Mouse (Mus musculus): Measurements from ENCODE around the gene Slc22a18. TPM values are rescaled to one million over a fixed set of nuclear protein-coding genes. Genes with fewer than 3 reads are reported as not detected.

Gene Slc22a18
- polyA plus RNA-seq, 2 experiments = 7.2 to 9.4 TPM

DNA sequence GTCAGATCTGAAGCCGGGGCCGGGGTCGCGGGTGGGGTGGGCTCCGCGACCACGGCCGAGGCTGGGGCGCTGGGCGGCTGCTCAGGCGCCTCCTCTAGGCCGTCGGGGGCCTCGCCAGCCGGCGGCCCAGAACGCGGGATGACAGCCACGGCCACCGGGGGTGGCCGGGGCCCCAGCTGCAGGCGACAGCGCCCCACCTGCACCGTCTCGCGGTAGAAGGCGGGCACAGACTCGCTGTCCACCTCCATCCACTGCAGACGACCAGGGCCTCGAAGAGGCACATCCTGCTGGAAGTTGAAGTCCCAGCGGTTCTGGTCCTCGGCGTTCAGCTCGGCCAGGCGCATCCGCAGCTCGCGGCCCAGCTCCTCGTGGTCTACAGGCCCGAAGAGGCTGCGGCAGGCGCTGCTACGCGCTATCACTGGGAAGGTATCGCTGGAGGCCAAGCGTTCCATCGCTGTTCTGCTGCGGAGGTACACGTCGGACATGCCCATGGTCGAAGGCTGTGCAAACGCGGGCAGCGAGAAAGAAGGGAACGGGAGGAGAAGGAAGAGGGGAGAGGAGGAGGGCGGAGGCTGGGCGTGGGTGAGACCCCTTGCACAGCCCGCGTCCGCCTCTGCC is 13.2 kb upstream of the Slc22a18 start:
- TF ChIP-seq EP300 (IDR thresholded peaks at IDR 0.05; ENCODE audit: low read depth) = no peak
- no peak for TF ChIP-seq CTCF (IDR thresholded peaks at IDR 0.05; ENCODE audit: low read depth)
- WGBS (ENCODE audit: insufficient replicate concordance) = 35% methylated on average over 60 of the region's 60 CpGs
- Histone ChIP-seq H3K4me2 (ENCODE audit: low read depth) (peak overlapping the region; percentile 51), H3K9ac (replicated peaks) (no peak overlapping the region), H3K4me1 (replicated peaks; ENCODE audit: control insufficient read depth in 2 of 2, insufficient read depth in 2 of 2, low read length in 1 of 2) (0 out of 4 replicates have a peak, but pooled peaks cover 0 to 3% of the 10 kb centered on the region in 2 experiments), H3K36me3 (replicated peaks; ENCODE audit: control insufficient read depth, insufficient read depth, low read depth) (no peaks in the 10 kb centered on the region), H3K27me3 (ENCODE audit: control insufficient read depth, insufficient read depth, low read length) (peaks cover 27% of the 10 kb centered on the region), H3K27ac (no peak overlapping the region), H3K4me3 (ENCODE audit: insufficient read depth in 1 of 2, low read depth in 2 of 2, low read length in 2 of 2) (peak overlapping the region; percentile 26 to 41), H3K9me3 (ENCODE audit: control insufficient read depth, low read length) (peaks cover 14% of the 10 kb centered on the region)
- ATAC-seq (ENCODE audit: insufficient read depth) (peak; percentile 3; the same call in 1 of the 2 replicates), DNase-seq (ENCODE audit: low read depth in 3 of 3, low spot score in 3 of 3) (no peak)

GRCm38 (mm10) chr7:143460874-143461273 is 12.7 kb upstream of the Slc22a18 start, which contains the start of gene Cdkn1c:
Cdkn1c (minus strand) TSS chr7:143461050.
- WGBS (ENCODE audit: insufficient replicate concordance) = 19% methylated on average over 48 of the region's 48 CpGs

GRCm38 (mm10) chr7:143461294-143461870 is 12.2 kb upstream of the Slc22a18 start:
- Histone ChIP-seq H3K4me2 (ENCODE audit: low read depth) (peak overlapping the region; percentile 51), H3K9me3 (ENCODE audit: control insufficient read depth, low read length) (peaks cover 14% of the 10 kb centered on the region), H3K4me3 (ENCODE audit: insufficient read depth in 1 of 2, low read depth in 2 of 2, low read length in 2 of 2) (peak overlapping the region; percentile 3 to 41; a peak in 2 of 4 replicates), H3K9ac (replicated peaks) (no peak overlapping the region), H3K4me1 (replicated peaks; ENCODE audit: control insufficient read depth in 2 of 2, insufficient read depth in 2 of 2, low read length in 1 of 2) (0 out of 4 replicates have a peak, but pooled peaks cover 0 to 3% of the 10 kb centered on the region in 2 experiments), H3K27me3 (ENCODE audit: control insufficient read depth, insufficient read depth, low read length) (peaks cover 27% of the 10 kb centered on the region), H3K27ac (no peak overlapping the region), H3K36me3 (replicated peaks; ENCODE audit: control insufficient read depth, insufficient read depth, low read depth) (no peaks in the 10 kb centered on the region)
- WGBS (ENCODE audit: insufficient replicate concordance) = 38% methylated on average over 30 of the region's 32 CpGs
- no peak for DNase-seq (ENCODE audit: low read depth in 3 of 3, low spot score in 3 of 3)
- no peak for TF ChIP-seq CTCF (IDR thresholded peaks at IDR 0.05; ENCODE audit: low read depth)
- TF ChIP-seq EP300 (IDR thresholded peaks at IDR 0.05; ENCODE audit: low read depth) = no peak
- peak; percentile 38; the same call in 1 of the 2 replicates for ATAC-seq (ENCODE audit: insufficient read depth)

More at GRCm38 (mm10) chr7:143460874-143461273, 12.7 kb upstream of the Slc22a18 start, which contains the start of gene Cdkn1c:
- no peak within 1 kb of the TSS for H3K9ac ChIP-seq (replicated peaks)
- TF ChIP-seq EP300 (IDR thresholded peaks at IDR 0.05; ENCODE audit: low read depth) = no peak
- no peak for TF ChIP-seq CTCF (IDR thresholded peaks at IDR 0.05; ENCODE audit: low read depth)
- H3K4me1 ChIP-seq (replicated peaks; ENCODE audit: control insufficient read depth in 2 of 2, insufficient read depth in 2 of 2, low read length in 1 of 2) = 0 out of 4 replicates have a peak, but pooled peaks cover 0 to 3% of the 10 kb centered on the region in 2 experiments
- H3K27me3 ChIP-seq (ENCODE audit: control insufficient read depth, insufficient read depth, low read length) = peaks cover 27% of the 10 kb centered on the region
- H3K9me3 ChIP-seq (ENCODE audit: control insufficient read depth, low read length) = peaks cover 14% of the 10 kb centered on the region
- peak within 1 kb of the TSS; percentile 26 to 41 for H3K4me3 ChIP-seq (ENCODE audit: insufficient read depth in 1 of 2, low read depth in 2 of 2, low read length in 2 of 2)
- peak within 1 kb of the TSS; percentile 51 for H3K4me2 ChIP-seq (ENCODE audit: low read depth)
- no peak within 1 kb of the TSS for H3K27ac ChIP-seq
- DNase-seq (ENCODE audit: low read depth in 3 of 3, low spot score in 3 of 3) = peak; percentile 61 to 72 (median 65)
- ATAC-seq (ENCODE audit: insufficient read depth) = peak; percentile 89
- no peaks in the 10 kb centered on the region for H3K36me3 ChIP-seq (replicated peaks; ENCODE audit: control insufficient read depth, insufficient read depth, low read depth)

GRCm38 (mm10) chr7:143461920-143462319 is 11.6 kb upstream of the Slc22a18 start:
- TF ChIP-seq EP300 (IDR thresholded peaks at IDR 0.05; ENCODE audit: low read depth) = no peak
- no peak for TF ChIP-seq CTCF (IDR thresholded peaks at IDR 0.05; ENCODE audit: low read depth)
- Histone ChIP-seq H3K4me3 (ENCODE audit: insufficient read depth in 1 of 2, low read depth in 2 of 2, low read length in 2 of 2) (no peak overlapping the region), H3K36me3 (replicated peaks; ENCODE audit: control insufficient read depth, insufficient read depth, low read depth) (no peaks in the 10 kb centered on the region), H3K4me2 (ENCODE audit: low read depth) (no peak overlapping the region), H3K9me3 (ENCODE audit: control insufficient read depth, low read length) (peaks cover 14% of the 10 kb centered on the region), H3K27me3 (ENCODE audit: control insufficient read depth, insufficient read depth, low read length) (peaks cover 27% of the 10 kb centered on the region), H3K9ac (replicated peaks) (no peak overlapping the region), H3K4me1 (replicated peaks; ENCODE audit: control insufficient read depth in 2 of 2, insufficient read depth in 2 of 2, low read length in 1 of 2) (0 out of 4 replicates have a peak, but pooled peaks cover 0 to 3% of the 10 kb centered on the region in 2 experiments), H3K27ac (no peak overlapping the region)
- no peak for DNase-seq (ENCODE audit: low read depth in 3 of 3, low spot score in 3 of 3)
- 37% methylated on average over 11 of the region's 11 CpGs for WGBS (ENCODE audit: insufficient replicate concordance)
- ATAC-seq (ENCODE audit: insufficient read depth) = no peak

- 57% methylated on average over 5 of the region's 5 CpGs for WGBS (ENCODE audit: insufficient replicate concordance)
- TF ChIP-seq EP300 (IDR thresholded peaks at IDR 0.05; ENCODE audit: low read depth) (no peak), CTCF (IDR thresholded peaks at IDR 0.05; ENCODE audit: low read depth) (no peak)
- no peak overlapping the region for H3K9ac ChIP-seq (replicated peaks)
- H3K27ac ChIP-seq = no peak overlapping the region
- H3K4me1 ChIP-seq (replicated peaks; ENCODE audit: control insufficient read depth in 2 of 2, insufficient read depth in 2 of 2, low read length in 1 of 2) = 0 out of 4 replicates have a peak, but pooled peaks cover 0 to 3% of the 10 kb centered on the region in 2 experiments
- peaks cover 27% of the 10 kb centered on the region for H3K27me3 ChIP-seq (ENCODE audit: control insufficient read depth, insufficient read depth, low read length)
- H3K4me3 ChIP-seq (ENCODE audit: insufficient read depth in 1 of 2, low read depth in 2 of 2, low read length in 2 of 2) = no peak overlapping the region
- H3K9me3 ChIP-seq (ENCODE audit: control insufficient read depth, low read length) = peaks cover 14% of the 10 kb centered on the region
- H3K4me2 ChIP-seq (ENCODE audit: low read depth) = no peak overlapping the region
- no peaks in the 10 kb centered on the region for H3K36me3 ChIP-seq (replicated peaks; ENCODE audit: control insufficient read depth, insufficient read depth, low read depth)
- no peak for DNase-seq (ENCODE audit: low read depth in 3 of 3, low spot score in 3 of 3)
- ATAC-seq (ENCODE audit: insufficient read depth) = no peak
Measured at GRCm38 (mm10) chr7:143462516-143462915, 11.0 kb upstream of the Slc22a18 start.

All from liver, embryonic 14.5 days (tissue).